Mouse (Mus musculus) stomach, postnatal 0 days (tissue): ENCODE measurements around the gene Fdxr. TPM values are rescaled to one million over a fixed set of nuclear protein-coding genes. Genes with fewer than 3 reads are reported as not detected.

Experiments
- ATAC-seq: fragments of 200-750 bp; cut with Nextera tagmentation; 2 replicates; pipeline ENCODE4 v1.8.0; 2017; ENCODE audit not compliant: low FRiP score, low TSS enrichment
- DNase-seq: peaks from one replicate; pipeline ENCODE4 v3.0.0-alpha.2; 2016; ENCODE audit warnings: low spot score
- H3K27ac ChIP-seq: fragments of 300-500 bp; sonication (generic); replicated peaks from 2 replicates; pipeline ENCODE4 v1.5.1; 2014; ENCODE audit warnings: mild to moderate bottlenecking, control low read depth
- H3K27me3 ChIP-seq: fragments of 300-500 bp; sonication (generic); 2 replicates; pipeline ENCODE4 v1.6.1; 2014; ENCODE audit warnings: low read length; ENCODE audit not compliant: control insufficient read depth, insufficient read depth
- H3K36me3 ChIP-seq: fragments of 300-500 bp; sonication (generic); 2 replicates; pipeline ENCODE4 v1.6.1; 2014; ENCODE audit warnings: low read length, mixed read lengths; ENCODE audit not compliant: control insufficient read depth, insufficient read depth
- H3K4me1 ChIP-seq: fragments of 300-500 bp; sonication (generic); replicated peaks from 2 replicates; pipeline ENCODE4 v1.6.1; 2014; ENCODE audit warnings: antibody characterized with exemption; ENCODE audit not compliant: control insufficient read depth, insufficient read depth
- H3K4me2 ChIP-seq: fragments of 300-500 bp; sonication (generic); replicated peaks from 2 replicates; pipeline ENCODE4 v1.6.1; 2014; ENCODE audit warnings: low read depth, mild to moderate bottlenecking, control low read depth, moderate library complexity
- H3K4me3 ChIP-seq: fragments of 300-500 bp; sonication (generic); 2 replicates; pipeline ENCODE4 v1.5.1; 2014; ENCODE audit warnings: low read depth, low read length, control low read depth
- H3K9ac ChIP-seq: fragments of 300-500 bp; sonication (generic); 2 replicates; pipeline ENCODE4 v1.6.1; 2014; ENCODE audit warnings: mild to moderate bottlenecking, low read length, control low read depth, mixed read lengths
- H3K9me3 ChIP-seq: fragments of 300-500 bp; sonication (generic); 2 replicates; pipeline ENCODE4 v1.6.1; 2016; ENCODE audit warnings: low read length; ENCODE audit not compliant: control insufficient read depth
- CTCF ChIP-seq: IDR thresholded peaks from 2 replicates; pipeline ENCODE4 v1.5.1; 2016; ENCODE audit warnings: antibody characterized with exemption, low read depth, mild to moderate bottlenecking, moderate library complexity
- EP300 ChIP-seq: optimal IDR thresholded peaks from 2 replicates; pipeline ENCODE3; 2016; ENCODE audit warnings: antibody characterized with exemption
- WGBS: fragments of 180-500 bp; shearing (Covaris S2); extraction: QIAGEN DNeasy Blood & Tissue Kit; methylation state at CpG from one replicate; pipeline ENCODE4 v1.1.7; 2014; 5-methylcytosine and 5-hydroxymethylcytosine counted together
- polyA plus RNA-seq: library from polyadenylated mRNA; unstranded; fragments of >200 nt; fragmentation: Nextera tagmentation; extraction: Ambion mirVana; gene quantifications from 2 replicates; pipeline ENCODE4 v1.2.1, GENCODE M21; 2015

Gene Fdxr
- polyA plus RNA-seq, 1 experiment from 2014 or later = 6.7 TPM

GRCm38 (mm10) chr11:115259134-115259533 is 17.7 kb downstream of the Fdxr start:
- H3K4me1 ChIP-seq = no peaks in the 10 kb centered on the region
- ATAC-seq (no peak), DNase-seq (no peak)
- 34% methylated on average over 4 of the region's 4 CpGs for whole genome bisulfite sequencing
- H3K4me3 ChIP-seq = no peak overlapping the region
- H3K36me3 ChIP-seq = no peaks in the 10 kb centered on the region
- H3K4me2 ChIP-seq = no peak overlapping the region
- H3K9me3 ChIP-seq = no peaks in the 10 kb centered on the region
- no peak overlapping the region for H3K27ac ChIP-seq
- H3K9ac ChIP-seq = no peak overlapping the region
- TF ChIP-seq EP300 = no peak
- peaks cover 3% of the 10 kb centered on the region for H3K27me3 ChIP-seq

GRCm38 (mm10) chr11:115257775-115258510 is 18.9 kb downstream of the Fdxr start:
- no peaks in the 10 kb centered on the region for H3K9me3 ChIP-seq
- H3K4me2 ChIP-seq = no peak overlapping the region; the same call in 1 of the 2 replicates
- H3K4me1 ChIP-seq = no peaks in the 10 kb centered on the region
- H3K4me3 ChIP-seq = peak overlapping the region; percentile 18; the same call in 1 of the 2 replicates
- peak; percentile 84 for ATAC-seq
- peak; percentile 77 for DNase-seq
- no peak overlapping the region for H3K27ac ChIP-seq
- H3K27me3 ChIP-seq = peaks cover 3% of the 10 kb centered on the region
- no peak for TF ChIP-seq EP300
- no peak for TF ChIP-seq CTCF
- H3K9ac ChIP-seq = no peak overlapping the region
- no peaks in the 10 kb centered on the region for H3K36me3 ChIP-seq
- WGBS = 13% methylated on average over 57 of the region's 59 CpGs

- Histone ChIP-seq H3K36me3 (no peaks in the 10 kb centered on the region), H3K9ac (no peak overlapping the region), H3K4me3 (no peak overlapping the region), H3K4me1 (no peaks in the 10 kb centered on the region), H3K9me3 (no peaks in the 10 kb centered on the region), H3K27ac (no peak overlapping the region), H3K4me2 (no peak overlapping the region), H3K27me3 (peaks cover 14% of the 10 kb centered on the region; the same call in 1 of the 2 replicates)
- ATAC-seq = no peak
- no peak for DNase-seq
- WGBS = 56% methylated on average over 3 of the region's 3 CpGs
- TF ChIP-seq EP300 (no peak), CTCF (no peak)
These were observed 25.6 kb downstream of the Fdxr start for GRCm38 (mm10) chr11:115251258-115251657.

GRCm38 (mm10) chr11:115250405-115251090 is 26.3 kb downstream of the Fdxr start:
- Histone ChIP-seq H3K36me3 (no peaks in the 10 kb centered on the region), H3K4me3 (peak overlapping the region; percentile 44), H3K9me3 (no peaks in the 10 kb centered on the region), H3K27me3 (peaks cover 14% of the 10 kb centered on the region; the same call in 1 of the 2 replicates), H3K27ac (no peak overlapping the region), H3K9ac (no peak overlapping the region), H3K4me1 (no peaks in the 10 kb centered on the region), H3K4me2 (peak overlapping the region; percentile 64)
- ATAC-seq (no peak), DNase-seq (no peak)
- TF ChIP-seq CTCF = no peak
- TF ChIP-seq EP300 = no peak
- WGBS = 4% methylated on average over 23 of the region's 36 CpGs

GRCm38 (mm10) chr11:115249721-115250404 is 27.0 kb downstream of the Fdxr start:
- WGBS = 4% methylated on average over 55 of the region's 63 CpGs
- Histone ChIP-seq H3K36me3 (no peaks in the 10 kb centered on the region), H3K4me1 (no peaks in the 10 kb centered on the region), H3K4me2 (peak overlapping the region; percentile 64), H3K27ac (no peak overlapping the region), H3K27me3 (peaks cover 14% of the 10 kb centered on the region; the same call in 1 of the 2 replicates), H3K4me3 (peak overlapping the region; percentile 44), H3K9me3 (no peaks in the 10 kb centered on the region), H3K9ac (no peak overlapping the region)
- ATAC-seq (no peak), DNase-seq (no peak)
- TF ChIP-seq CTCF = peak; percentile 49
- TF ChIP-seq EP300 = no peak

GRCm38 (mm10) chr11:115247945-115248344 is 28.9 kb downstream of the Fdxr start:
- H3K27ac ChIP-seq = no peak overlapping the region
- DNase-seq (no peak), ATAC-seq (no peak)
- H3K4me3 ChIP-seq = no peak overlapping the region
- no peaks in the 10 kb centered on the region for H3K9me3 ChIP-seq
- H3K9ac ChIP-seq = no peak overlapping the region
- no peak overlapping the region for H3K4me2 ChIP-seq
- H3K27me3 ChIP-seq = peaks cover 14% of the 10 kb centered on the region; the same call in 1 of the 2 replicates
- peaks cover 3% of the 10 kb centered on the region; the same call in 1 of the 2 replicates for H3K36me3 ChIP-seq
- 59% methylated on average over 6 of the region's 6 CpGs for WGBS
- H3K4me1 ChIP-seq = no peaks in the 10 kb centered on the region
- TF ChIP-seq EP300 (no peak), CTCF (no peak)
